Mouse (Mus musculus) testis, adult 2 months (tissue): ENCODE data around the gene 1700080O16Rik.

Experiments used
- CTCF ChIP-seq: fragments of 200-500 bp; IDR thresholded peaks from 2 replicates; pipeline ENCODE4 v1.5.1; 2012; ENCODE audit warnings: low read depth, mild to moderate bottlenecking, inconsistent platforms, low read length, moderate library complexity; ENCODE audit not compliant: control insufficient read depth, insufficient read depth, insufficient replicate concordance
- POLR2A ChIP-seq: fragments of 200-500 bp; IDR thresholded peaks from 2 replicates; pipeline ENCODE4 v1.6.1; 2012; ENCODE audit warnings: low read depth, mild to moderate bottlenecking, inconsistent platforms, low read length, moderate library complexity; ENCODE audit not compliant: control insufficient read depth

GRCm38 (mm10) chrX:51976361-51976760 lies 3.8 kb upstream of the 1700080O16Rik start:
- TF ChIP-seq CTCF: no peak
- no peak for TF ChIP-seq POLR2A
